Mouse (Mus musculus): ENCODE measurements around the gene Wnt3a. TPM values are rescaled to one million over a fixed set of nuclear protein-coding genes. Genes with fewer than 3 reads are reported as not detected.

The Wnt3a gene
- polyA plus RNA-seq (2012; rRNA removed) = not detected in 2 replicates

GRCm38 (mm10) chr11:59290702-59291303 is at the start of gene Wnt3a:
Wnt3a (minus strand) TSS chr11:59290752.

GRCm38 (mm10) chr11:59306461-59307421 is 16.2 kb upstream of the Wnt3a start, which contains the start of gene Wnt9a:
Wnt9a (plus strand) TSS chr11:59306928.

GRCm38 (mm10) chr11:59228122-59228953 is 62.2 kb downstream of the Wnt3a start, which contains the start of gene Arf1:
Arf1 (minus strand) TSS chr11:59228270.

GRCm38 (mm10) chr11:59208153-59208831 is 82.3 kb downstream of the Wnt3a start, which contains the start of gene 2310033P09Rik:
2310033P09Rik (plus strand) TSS chr11:59208321.

GRCm38 (mm10) chr11:59202081-59202995 is 88.2 kb downstream of the Wnt3a start, which contains the start of gene Mrpl55:
Mrpl55 (plus strand) TSS chr11:59202486.

Other genes starting within 250 kb of the Wnt3a start
- 0.94 and 1.0 TPM in 2 replicates for gene Obscn, start 154.3 kb downstream of the Wnt3a start, polyA plus RNA-seq (2012; rRNA removed)
- gene Iba57, start 127.0 kb downstream of the Wnt3a start, polyA plus RNA-seq (2012; rRNA removed) = 9.6 and 11.7 TPM in 2 replicates
- 10.5 and 15.1 TPM in 2 replicates for gene Gjc2, start 107.5 kb downstream of the Wnt3a start, polyA plus RNA-seq (2012; rRNA removed)
- 225 and 229 TPM in 2 replicates for gene Guk1, start 98.5 kb downstream of the Wnt3a start, polyA plus RNA-seq (2012; rRNA removed)
- gene Mrpl55, start 88.3 kb downstream of the Wnt3a start, polyA plus RNA-seq (2012; rRNA removed) = 46.3 and 59.7 TPM in 2 replicates
- 28.7 and 30.8 TPM in 2 replicates for gene 2310033P09Rik, start 82.4 kb downstream of the Wnt3a start, polyA plus RNA-seq (2012; rRNA removed)
- 678 and 802 TPM in 2 replicates for gene Arf1, start 62.5 kb downstream of the Wnt3a start, polyA plus RNA-seq (2012; rRNA removed)
- gene Wnt9a, start 16.2 kb upstream of the Wnt3a start, polyA plus RNA-seq (2012; rRNA removed) = 10.2 and 12.6 TPM in 2 replicates
- not detected in 2 replicates for gene Prss38, start 84.9 kb upstream of the Wnt3a start, polyA plus RNA-seq (2012; rRNA removed)
- gene Jmjd4, start 159.3 kb upstream of the Wnt3a start, polyA plus RNA-seq (2012; rRNA removed) = 6.4 and 7.4 TPM in 2 replicates
- 59.5 and 71.7 TPM in 2 replicates for gene Snap47, start 160.4 kb upstream of the Wnt3a start, polyA plus RNA-seq (2012; rRNA removed)
- gene Zfp867, start 181.7 kb upstream of the Wnt3a start, polyA plus RNA-seq (2012; rRNA removed) = 0.25 and 0.30 TPM in 2 replicates
- gene Zkscan17, start 236.0 kb upstream of the Wnt3a start, polyA plus RNA-seq (2012; rRNA removed) = 19.8 and 21.0 TPM in 2 replicates